Mouse (Mus musculus): ENCODE measurements around the gene Gm26566. TPM values are rescaled to one million over a fixed set of nuclear protein-coding genes. Genes with fewer than 3 reads are reported as not detected.
"Not testable (repeated sequence)": the region's sequence is repeated elsewhere in the genome, so short reads cannot be mapped to it uniquely, and the experiment has no call there.

Gm26566 gene
- total and polyA plus RNA-seq, 2 experiments from 2014 or later: 0.52 to 0.69 TPM

DNA sequence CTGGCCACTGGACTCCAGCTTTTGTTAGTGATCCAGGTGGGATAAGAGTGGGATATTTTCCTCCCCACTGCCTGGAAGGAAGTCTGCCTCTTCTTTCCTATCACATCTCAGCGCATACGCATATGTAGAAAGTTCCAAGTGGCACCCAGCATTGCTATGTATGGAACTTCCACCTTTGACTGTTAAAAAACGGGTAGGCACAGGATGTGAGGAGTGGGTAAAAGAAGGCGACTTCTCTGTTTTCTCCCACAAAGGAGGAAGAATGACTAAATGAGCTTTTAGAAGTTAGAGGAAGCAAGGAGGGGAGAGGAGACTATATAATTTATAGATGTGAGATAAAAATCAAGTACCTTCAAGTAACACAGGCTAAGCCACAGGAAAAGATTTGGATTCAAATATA is 19.8 kb downstream of the Gm26566 start:
- 80% methylated on average over 4 of the region's 4 CpGs for whole genome bisulfite sequencing
- TF ChIP-seq EP300 (IDR thresholded peaks at IDR 0.05; ENCODE audit: low read depth) (no peak), CTCF (IDR thresholded peaks at IDR 0.05; ENCODE audit: low read depth) (no peak)
- Histone ChIP-seq H3K27me3 (ENCODE audit: control insufficient read depth, insufficient read depth, low read length) (no peaks in the 10 kb centered on the region), H3K27ac (ENCODE audit: low read depth) (no peak overlapping the region), H3K4me1 (ENCODE audit: control insufficient read depth, insufficient read depth) (no peaks in the 10 kb centered on the region), H3K9ac (replicated peaks; ENCODE audit: low read depth, low read length) (no peak overlapping the region), H3K36me3 (replicated peaks; ENCODE audit: control insufficient read depth, insufficient read depth, low read length) (no peaks in the 10 kb centered on the region), H3K9me3 (replicated peaks; ENCODE audit: control insufficient read depth, low read length) (no peaks in the 10 kb centered on the region), H3K4me2 (ENCODE audit: low read depth, low read length) (no peak overlapping the region), H3K4me3 (ENCODE audit: low read depth, low read length) (no peak overlapping the region)
- ATAC-seq (ENCODE audit: insufficient read depth, low read depth): no peak
- no peak for DNase-seq (ENCODE audit: low spot score)

DNA sequence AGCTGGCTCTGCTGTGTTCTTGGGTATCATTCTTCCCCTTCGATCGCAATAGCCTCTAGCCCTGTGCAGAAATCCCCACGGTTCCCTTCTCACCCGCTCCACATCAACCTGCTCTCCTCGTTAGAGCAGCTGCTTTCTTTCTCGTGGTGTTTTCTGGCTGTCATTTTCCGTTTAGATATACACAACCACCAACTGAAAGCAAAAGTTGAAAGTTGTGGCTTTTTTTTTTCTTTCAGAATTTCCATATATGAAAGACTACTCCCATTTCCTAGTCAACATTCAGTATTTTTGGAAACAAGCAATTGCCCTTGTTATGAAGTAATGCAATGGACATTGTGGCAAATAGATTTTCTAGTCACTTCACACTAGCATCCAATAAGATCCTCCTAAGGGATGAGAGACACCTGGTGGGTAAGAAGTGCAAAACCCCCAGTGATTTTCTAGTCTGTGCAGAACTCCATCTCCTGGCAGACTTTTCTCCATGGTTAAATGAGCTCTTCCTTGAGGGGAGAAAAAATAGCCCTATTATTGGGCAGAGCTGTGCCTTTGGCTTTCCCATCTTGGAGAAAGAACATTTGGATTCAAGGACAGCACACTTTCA is 21.3 kb downstream of the Gm26566 start:
- Histone ChIP-seq H3K4me2 (ENCODE audit: low read depth, low read length) (no peak overlapping the region), H3K4me1 (ENCODE audit: control insufficient read depth, insufficient read depth) (no peaks in the 10 kb centered on the region), H3K27ac (ENCODE audit: low read depth) (no peak overlapping the region), H3K4me3 (ENCODE audit: low read depth, low read length) (no peak overlapping the region), H3K27me3 (ENCODE audit: control insufficient read depth, insufficient read depth, low read length) (no peaks in the 10 kb centered on the region), H3K9ac (replicated peaks; ENCODE audit: low read depth, low read length) (no peak overlapping the region), H3K36me3 (replicated peaks; ENCODE audit: control insufficient read depth, insufficient read depth, low read length) (no peaks in the 10 kb centered on the region), H3K9me3 (replicated peaks; ENCODE audit: control insufficient read depth, low read length) (no peaks in the 10 kb centered on the region)
- ATAC-seq (ENCODE audit: insufficient read depth, low read depth) (no peak), DNase-seq (ENCODE audit: low spot score) (no peak)
- TF ChIP-seq EP300 (IDR thresholded peaks at IDR 0.05; ENCODE audit: low read depth) (no peak), CTCF (IDR thresholded peaks at IDR 0.05; ENCODE audit: low read depth) (peak; percentile 26; the same call in 1 of the 2 replicates)
- 60% methylated on average over 7 of the region's 7 CpGs for WGBS

DNA sequence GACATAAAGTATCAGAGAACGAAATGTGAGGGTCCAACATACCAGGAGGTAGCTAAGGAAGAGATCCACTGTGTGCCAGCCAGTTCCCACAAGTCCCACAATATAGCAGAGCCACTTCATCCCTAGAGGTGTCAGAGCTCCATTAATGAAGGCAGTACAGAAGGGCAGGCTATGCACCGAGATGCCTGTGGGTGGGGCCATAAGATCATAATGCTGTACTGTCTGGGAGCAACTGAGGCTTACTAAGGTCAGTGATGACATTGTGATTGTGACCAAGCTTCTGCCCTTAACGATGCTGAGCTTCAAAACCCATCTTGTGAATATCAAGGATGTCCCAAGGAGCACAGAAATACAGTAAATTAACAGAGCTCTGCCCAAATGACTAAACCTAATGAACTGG is 22.6 kb downstream of the Gm26566 start:
- no peak overlapping the region for H3K4me3 ChIP-seq (ENCODE audit: low read depth, low read length)
- H3K27me3 ChIP-seq (ENCODE audit: control insufficient read depth, insufficient read depth, low read length): no peaks in the 10 kb centered on the region
- ATAC-seq (ENCODE audit: insufficient read depth, low read depth) (no peak), DNase-seq (ENCODE audit: low spot score) (no peak)
- TF ChIP-seq EP300 (IDR thresholded peaks at IDR 0.05; ENCODE audit: low read depth) (no peak), CTCF (IDR thresholded peaks at IDR 0.05; ENCODE audit: low read depth) (peak; percentile 29)
- no peaks in the 10 kb centered on the region for H3K9me3 ChIP-seq (replicated peaks; ENCODE audit: control insufficient read depth, low read length)
- no peaks in the 10 kb centered on the region for H3K4me1 ChIP-seq (ENCODE audit: control insufficient read depth, insufficient read depth)
- WGBS: 54% methylated on average over 3 of the region's 3 CpGs
- H3K36me3 ChIP-seq (replicated peaks; ENCODE audit: control insufficient read depth, insufficient read depth, low read length): no peaks in the 10 kb centered on the region
- no peak overlapping the region for H3K9ac ChIP-seq (replicated peaks; ENCODE audit: low read depth, low read length)
- no peak overlapping the region for H3K4me2 ChIP-seq (ENCODE audit: low read depth, low read length)
- no peak overlapping the region for H3K27ac ChIP-seq (ENCODE audit: low read depth)

DNA sequence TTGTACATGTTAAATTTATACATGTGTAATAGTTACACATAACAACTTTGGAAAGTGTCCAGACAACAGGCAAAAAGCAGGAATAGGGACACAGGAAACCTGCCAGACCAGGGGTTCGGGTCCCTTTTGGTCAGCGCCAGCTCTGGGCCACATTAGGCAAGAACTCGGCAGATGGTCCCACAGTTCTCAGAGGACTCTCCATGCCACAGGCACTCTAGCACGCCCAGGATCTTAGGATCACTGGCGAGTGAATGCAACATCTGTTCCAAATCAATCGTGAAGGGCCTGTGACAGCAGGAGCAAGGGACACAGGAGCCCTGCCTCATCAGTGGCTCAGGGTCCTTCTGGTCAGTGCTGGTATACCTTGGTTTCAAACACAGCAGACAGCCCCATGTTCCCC is 28.3 kb downstream of the Gm26566 start:
- ATAC-seq (ENCODE audit: insufficient read depth, low read depth): no peak
- DNase-seq (ENCODE audit: low spot score): no peak
- Histone ChIP-seq H3K9me3 (replicated peaks; ENCODE audit: control insufficient read depth, low read length) (no peaks in the 10 kb centered on the region), H3K36me3 (replicated peaks; ENCODE audit: control insufficient read depth, insufficient read depth, low read length) (no peaks in the 10 kb centered on the region), H3K4me2 (ENCODE audit: low read depth, low read length) (no peak overlapping the region), H3K9ac (replicated peaks; ENCODE audit: low read depth, low read length) (no peak overlapping the region), H3K27me3 (ENCODE audit: control insufficient read depth, insufficient read depth, low read length) (no peaks in the 10 kb centered on the region), H3K4me1 (ENCODE audit: control insufficient read depth, insufficient read depth) (no peaks in the 10 kb centered on the region), H3K27ac (ENCODE audit: low read depth) (no peak overlapping the region), H3K4me3 (ENCODE audit: low read depth, low read length) (no peak overlapping the region)
- TF ChIP-seq CTCF (IDR thresholded peaks at IDR 0.05; ENCODE audit: low read depth): no peak
- TF ChIP-seq EP300 (IDR thresholded peaks at IDR 0.05; ENCODE audit: low read depth): no peak
- WGBS: 53% methylated on average over 6 of the region's 6 CpGs

DNA sequence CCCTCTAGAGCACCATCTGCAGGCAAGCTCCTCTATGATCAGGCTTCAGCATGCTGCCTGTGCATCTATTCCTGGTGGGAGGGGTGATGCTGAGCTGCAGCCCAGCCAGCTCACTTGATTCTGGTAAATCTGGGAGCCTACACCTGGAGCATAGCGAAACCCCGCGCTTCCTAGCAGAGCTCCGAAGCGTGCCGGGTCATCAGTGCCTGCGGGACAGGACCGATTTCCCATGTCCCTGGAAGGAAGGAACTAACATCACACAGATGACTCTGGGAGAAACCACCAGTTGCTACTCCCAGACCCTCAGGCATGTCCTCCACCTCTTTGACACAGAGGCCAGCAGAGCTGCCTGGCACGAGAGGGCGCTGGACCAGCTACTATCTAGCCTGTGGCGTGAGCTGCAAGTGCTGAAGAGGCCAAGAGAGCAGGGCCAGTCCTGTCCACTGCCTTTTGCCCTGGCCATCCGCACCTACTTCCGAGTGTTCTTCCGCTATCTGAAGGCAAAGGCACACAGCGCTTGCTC is 33.3 kb downstream of the Gm26566 start, which contains the start of gene Gm13271:
Gene Gm13271 (plus strand): TSS at position 51 of the 523 bp plus-strand sequence.
- not testable (repeated sequence) for ATAC-seq (ENCODE audit: insufficient read depth, low read depth)

DNA sequence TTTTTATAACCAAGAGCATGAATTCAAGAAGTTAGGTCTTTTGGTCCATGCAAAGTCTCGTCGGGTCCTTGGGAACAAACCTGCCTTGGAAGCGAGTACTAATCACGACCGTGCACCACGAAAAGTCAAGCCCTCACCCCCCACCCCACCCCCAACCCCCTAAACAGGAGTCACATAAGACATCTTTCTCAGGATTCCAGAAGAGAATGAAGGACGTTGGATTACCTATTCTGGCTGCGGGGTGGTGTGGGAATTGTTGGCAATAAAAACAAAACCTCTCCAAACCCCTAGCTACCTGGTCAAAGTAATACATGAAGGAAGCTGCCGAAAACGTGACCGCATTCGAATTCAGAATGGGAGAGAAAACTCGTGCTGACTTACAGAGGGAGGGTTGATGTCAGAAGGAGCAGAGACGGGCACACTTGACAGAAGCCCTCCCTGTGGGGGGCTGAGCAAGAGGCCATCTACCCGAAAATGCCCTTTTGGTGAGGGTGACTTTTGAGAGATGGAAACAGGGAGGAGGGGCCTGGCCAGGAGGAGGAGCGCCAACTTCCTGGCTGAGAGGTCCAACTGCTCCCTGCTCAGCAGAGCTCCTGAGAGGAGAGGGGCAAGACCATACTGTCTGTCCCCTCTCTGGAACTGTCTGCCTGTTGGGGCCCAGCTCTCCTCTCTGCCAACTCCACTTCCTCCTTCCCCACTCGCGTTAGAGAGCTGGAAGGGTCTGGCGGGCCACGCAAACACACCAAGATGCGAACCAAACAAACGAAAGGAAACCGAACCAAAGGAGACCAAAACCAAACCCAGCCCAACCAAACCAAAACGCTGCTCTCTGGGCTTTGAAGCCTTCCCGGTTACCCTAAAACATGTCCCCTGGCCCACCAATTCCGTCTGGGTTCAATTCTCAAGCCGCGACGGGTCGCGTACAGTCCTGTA is 35.2 kb downstream of the Gm26566 start:
- 7% methylated on average over 28 of the region's 31 CpGs for WGBS
- Histone ChIP-seq H3K27ac (ENCODE audit: low read depth) (peak overlapping the region; percentile 89), H3K9ac (replicated peaks; ENCODE audit: low read depth, low read length) (peak overlapping the region; percentile 61), H3K4me2 (ENCODE audit: low read depth, low read length) (peak overlapping the region; percentile 58), H3K4me3 (ENCODE audit: low read depth, low read length) (peak overlapping the region; percentile 52)
- not testable (repeated sequence) for H3K4me1 ChIP-seq (ENCODE audit: control insufficient read depth, insufficient read depth); H3K9me3 ChIP-seq (replicated peaks; ENCODE audit: control insufficient read depth, low read length); DNase-seq (ENCODE audit: low spot score); H3K27me3 ChIP-seq (ENCODE audit: control insufficient read depth, insufficient read depth, low read length); ATAC-seq (ENCODE audit: insufficient read depth, low read depth); H3K36me3 ChIP-seq (replicated peaks; ENCODE audit: control insufficient read depth, insufficient read depth, low read length)

More for the DNA sequence above, 33.3 kb downstream of the Gm26566 start, which contains the start of gene Gm13271:
- H3K9ac ChIP-seq (replicated peaks; ENCODE audit: low read depth, low read length); H3K27me3 ChIP-seq (ENCODE audit: control insufficient read depth, insufficient read depth, low read length); H3K4me2 ChIP-seq (ENCODE audit: low read depth, low read length); DNase-seq (ENCODE audit: low spot score); H3K9me3 ChIP-seq (replicated peaks; ENCODE audit: control insufficient read depth, low read length); H3K4me3 ChIP-seq (ENCODE audit: low read depth, low read length); H3K36me3 ChIP-seq (replicated peaks; ENCODE audit: control insufficient read depth, insufficient read depth, low read length); H3K4me1 ChIP-seq (ENCODE audit: control insufficient read depth, insufficient read depth); H3K27ac ChIP-seq (ENCODE audit: low read depth): not testable (repeated sequence)
- 71% methylated on average over 14 of the region's 15 CpGs for WGBS

Data from heart, postnatal 0 days (tissue).